Mouse (Mus musculus): ENCODE data around the gene Asprv1.

Gene Asprv1

GRCm38 (mm10) chr6:86615301-86615700 lies 12.7 kb upstream of the Asprv1 start:
- no peak for DNase-seq (ENCODE audit: extremely low read depth, low read depth)

DNA sequence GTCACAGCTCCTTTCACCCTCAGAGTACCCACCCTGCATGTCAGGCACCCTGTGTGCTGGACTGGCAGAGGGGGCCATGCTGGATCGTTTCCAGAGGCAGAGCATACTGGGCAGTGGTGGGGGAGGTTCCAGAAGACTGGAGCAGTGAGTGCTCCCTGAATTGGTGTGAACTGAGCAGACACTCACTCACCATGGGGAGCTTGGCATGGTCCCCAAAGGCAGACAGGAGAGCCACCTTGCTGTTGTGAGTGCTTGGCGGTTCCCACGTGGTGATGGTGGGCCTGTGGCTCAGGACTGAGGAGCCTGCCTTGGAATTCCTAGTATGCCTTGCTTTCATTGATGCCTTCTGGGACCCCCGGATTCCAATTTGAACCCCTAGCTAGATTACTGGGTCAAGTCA lies 4.8 kb upstream of the Asprv1 start:
- no peak for DNase-seq (ENCODE audit: extremely low read depth, low read depth)

DNA sequence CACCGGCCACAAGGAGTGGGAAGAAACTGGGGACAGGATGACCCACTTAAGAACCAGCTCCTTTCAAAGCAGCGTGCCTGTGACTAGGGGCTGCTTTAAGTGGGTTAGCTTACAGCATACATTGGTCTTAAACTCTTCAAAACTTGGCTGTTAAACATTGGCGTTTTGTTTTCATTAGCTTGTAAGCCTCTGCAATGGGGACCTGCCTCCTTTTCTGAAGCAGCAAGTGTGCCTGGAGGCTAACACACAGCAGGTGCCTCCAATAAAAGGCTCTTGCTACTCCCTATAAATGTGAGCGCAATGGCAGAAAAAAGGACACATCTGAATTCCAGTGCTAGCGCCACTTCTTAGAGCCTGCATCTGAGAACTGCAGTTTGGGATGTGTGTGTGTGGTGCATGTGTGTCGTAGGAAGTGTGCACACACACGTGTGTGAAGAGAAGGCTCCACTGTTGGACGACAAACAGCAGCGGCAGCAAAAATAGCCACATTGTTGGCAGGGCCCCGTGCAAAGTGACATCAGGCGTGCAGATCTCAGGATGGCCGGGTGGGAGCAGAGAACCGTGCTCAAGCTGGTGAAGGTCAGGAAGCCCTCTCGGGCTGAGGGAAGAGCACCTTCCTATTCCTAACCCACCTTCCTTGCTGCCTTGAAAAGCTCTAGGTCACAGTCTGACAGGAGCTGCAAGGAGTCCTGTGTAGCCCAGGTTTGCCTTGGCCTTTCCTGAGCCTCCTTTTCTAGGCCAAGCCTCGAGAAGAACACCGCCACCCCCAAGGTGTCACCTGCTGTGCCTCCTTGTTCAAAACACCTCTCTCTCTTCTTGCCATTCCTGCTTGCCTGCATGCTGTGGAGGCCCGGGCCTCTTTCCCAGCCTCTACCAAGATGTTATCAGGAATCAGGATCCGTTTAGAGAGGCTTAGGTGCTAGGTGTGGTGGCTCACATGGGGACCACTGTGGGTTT lies 3.6 kb upstream of the Asprv1 start:
- DNase-seq (ENCODE audit: extremely low read depth, low read depth), result no peak

DNA sequence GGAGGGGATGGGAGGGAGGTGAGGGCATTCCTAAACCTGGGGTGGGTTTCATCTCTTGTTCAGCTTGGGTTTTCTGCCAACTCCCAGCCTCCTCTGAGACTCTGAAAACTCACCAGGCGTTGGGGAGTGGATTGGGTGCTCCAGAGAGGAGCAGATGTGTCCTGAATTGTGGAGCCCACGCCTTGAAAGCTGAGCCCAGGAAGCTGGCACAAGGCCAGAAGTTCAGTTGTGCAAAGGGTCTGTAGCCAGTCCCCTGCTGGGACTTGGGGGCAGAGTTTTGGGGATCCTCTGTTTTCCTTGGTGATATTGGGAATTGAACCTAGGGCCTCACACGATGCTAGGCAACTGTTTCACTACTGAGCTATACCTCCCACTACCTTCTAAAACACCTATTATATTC lies 2.2 kb downstream of the Asprv1 start:
- DNase-seq (ENCODE audit: extremely low read depth, low read depth), result no peak

DNA sequence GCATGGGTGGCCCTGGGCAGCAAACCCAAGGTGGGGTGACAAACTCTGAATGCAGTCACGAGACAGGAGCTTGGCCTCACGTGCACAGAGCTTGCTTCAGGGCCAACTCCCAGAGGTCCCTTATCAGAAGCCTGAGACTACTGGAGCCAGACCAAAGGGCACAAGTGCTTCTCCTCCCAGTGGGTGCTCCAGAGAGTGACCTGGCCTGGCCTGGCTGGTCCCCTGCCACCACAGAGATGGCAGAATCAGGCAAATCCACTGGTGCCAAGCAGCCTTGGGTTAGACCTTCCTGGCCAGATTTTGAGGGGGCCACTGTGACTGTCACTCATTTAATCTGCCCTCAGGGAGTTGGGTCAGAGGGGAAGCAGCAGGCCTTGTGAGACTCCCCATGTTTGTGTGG lies 8.5 kb downstream of the Asprv1 start:
- DNase-seq (ENCODE audit: extremely low read depth, low read depth), result no peak

DNA sequence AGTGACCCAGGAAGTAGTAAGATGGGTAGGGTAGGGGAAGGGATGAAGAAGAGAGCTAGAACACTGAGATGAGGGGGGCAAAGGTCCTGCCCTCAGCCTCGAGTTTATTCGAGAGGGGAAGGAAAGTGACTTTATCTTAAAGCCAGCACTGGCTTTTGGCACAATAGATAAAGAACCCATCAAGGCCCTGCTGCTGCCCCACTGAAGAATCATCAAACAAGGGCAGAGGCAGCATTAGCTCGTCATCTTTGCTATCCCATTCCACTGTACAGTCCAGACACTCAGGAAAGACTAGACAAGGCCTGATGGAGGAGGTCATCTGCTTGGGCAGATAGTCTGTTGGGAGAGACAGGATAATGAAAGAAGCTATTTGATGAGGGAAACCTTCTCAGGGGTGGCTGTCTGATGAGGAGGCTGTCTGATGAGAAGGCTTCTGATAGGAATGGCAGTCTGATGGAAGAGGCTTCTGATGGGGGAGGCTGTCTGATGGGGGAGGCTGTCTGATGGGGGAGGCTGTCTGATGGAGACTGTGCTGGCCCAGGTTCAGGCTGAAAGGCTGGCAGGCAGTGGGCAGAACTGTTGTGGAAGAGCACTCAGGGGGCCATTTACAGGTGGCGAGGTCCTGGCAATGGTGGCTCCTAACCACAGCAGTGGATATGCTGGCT lies 9.3 kb downstream of the Asprv1 start:
- DNase-seq (ENCODE audit: extremely low read depth, low read depth), result peak; percentile 36

DNA sequence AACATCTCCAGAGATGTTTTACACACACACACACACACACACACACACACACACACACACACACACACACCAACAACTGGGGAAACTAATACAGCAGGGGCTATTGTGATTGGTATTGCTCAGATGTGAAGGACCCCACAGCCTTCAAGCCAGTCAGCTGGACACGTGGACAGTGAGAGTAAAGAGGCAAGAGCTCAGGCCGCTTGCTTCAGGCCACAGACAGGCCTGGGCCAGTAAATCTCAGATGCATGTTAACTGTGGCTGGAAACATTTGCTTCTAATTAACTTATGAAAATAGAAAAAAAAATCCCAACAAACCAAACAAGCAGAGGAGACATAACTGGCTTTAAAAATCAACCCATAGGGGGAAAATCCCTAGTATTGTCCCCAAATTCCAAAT lies 9.9 kb downstream of the Asprv1 start:
- no peak for DNase-seq (ENCODE audit: extremely low read depth, low read depth)

GRCm38 (mm10) chr6:86638434-86638833 lies 10.5 kb downstream of the Asprv1 start:
- DNase-seq (ENCODE audit: extremely low read depth, low read depth), result no peak

GRCm38 (mm10) chr6:86639180-86640160 lies 11.5 kb downstream of the Asprv1 start:
- DNase-seq (ENCODE audit: extremely low read depth, low read depth), result peak; percentile 81

DNA sequence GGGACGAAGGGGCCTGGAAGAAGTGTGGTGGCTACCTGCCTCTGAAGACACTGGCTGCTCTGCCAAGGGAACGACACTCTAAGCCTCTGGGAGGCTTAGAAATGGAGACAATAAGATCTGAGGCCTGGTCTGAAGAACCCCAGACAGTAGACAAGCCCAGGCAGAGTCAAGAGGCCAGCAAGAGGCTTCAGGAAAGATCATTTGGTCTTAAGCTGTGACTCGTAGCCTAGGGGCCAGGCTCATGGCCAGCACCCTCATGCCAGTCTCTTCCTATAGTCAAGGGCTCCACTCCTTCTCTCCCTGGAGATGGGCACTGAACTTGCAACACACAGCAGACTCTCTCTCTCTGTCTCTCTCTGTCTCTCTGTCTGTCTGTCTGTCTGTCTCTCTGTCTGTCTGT lies 12.2 kb downstream of the Asprv1 start:
- DNase-seq (ENCODE audit: extremely low read depth, low read depth), result no peak

DNA sequence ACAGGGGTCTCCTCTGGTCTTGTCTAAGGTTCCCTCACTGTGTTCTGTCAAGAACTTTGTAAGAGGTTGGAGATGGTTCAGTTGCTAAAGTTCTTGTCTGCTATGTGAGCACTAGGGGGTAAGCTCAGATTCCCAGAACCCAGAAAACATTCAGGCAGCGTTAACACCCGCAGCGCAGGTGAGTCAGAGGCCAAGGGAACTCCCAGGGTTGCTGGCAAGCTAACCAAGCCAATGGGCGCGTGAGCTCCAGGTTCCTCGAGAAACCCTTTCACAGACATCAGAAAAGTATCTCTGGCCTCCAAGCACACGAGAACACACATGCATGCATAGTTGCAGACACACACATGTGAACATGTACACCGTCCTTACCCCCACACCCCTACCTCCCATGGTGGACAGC lies 12.8 kb downstream of the Asprv1 start:
- DNase-seq (ENCODE audit: extremely low read depth, low read depth), result no peak

DNA sequence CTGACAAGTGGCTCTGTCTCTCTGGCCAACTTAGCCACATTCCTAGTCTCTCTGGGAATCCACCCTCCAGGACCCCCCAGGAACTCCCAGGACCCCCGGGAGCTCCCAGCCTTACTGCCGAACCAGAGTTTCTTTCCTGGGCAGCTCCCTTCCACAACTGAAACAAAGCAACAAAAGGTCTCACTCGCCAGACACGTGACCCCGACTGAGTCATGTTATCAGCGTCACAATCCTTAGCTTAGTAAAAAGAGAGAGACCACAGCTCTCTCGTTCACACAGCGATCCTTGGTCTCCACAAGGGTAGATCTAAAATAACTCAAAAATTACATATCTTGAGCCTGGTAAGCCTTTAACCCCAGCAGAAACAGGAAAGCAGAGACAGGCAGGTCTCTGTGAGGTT lies 13.8 kb downstream of the Asprv1 start:
- DNase-seq (ENCODE audit: extremely low read depth, low read depth), result no peak

DNA sequence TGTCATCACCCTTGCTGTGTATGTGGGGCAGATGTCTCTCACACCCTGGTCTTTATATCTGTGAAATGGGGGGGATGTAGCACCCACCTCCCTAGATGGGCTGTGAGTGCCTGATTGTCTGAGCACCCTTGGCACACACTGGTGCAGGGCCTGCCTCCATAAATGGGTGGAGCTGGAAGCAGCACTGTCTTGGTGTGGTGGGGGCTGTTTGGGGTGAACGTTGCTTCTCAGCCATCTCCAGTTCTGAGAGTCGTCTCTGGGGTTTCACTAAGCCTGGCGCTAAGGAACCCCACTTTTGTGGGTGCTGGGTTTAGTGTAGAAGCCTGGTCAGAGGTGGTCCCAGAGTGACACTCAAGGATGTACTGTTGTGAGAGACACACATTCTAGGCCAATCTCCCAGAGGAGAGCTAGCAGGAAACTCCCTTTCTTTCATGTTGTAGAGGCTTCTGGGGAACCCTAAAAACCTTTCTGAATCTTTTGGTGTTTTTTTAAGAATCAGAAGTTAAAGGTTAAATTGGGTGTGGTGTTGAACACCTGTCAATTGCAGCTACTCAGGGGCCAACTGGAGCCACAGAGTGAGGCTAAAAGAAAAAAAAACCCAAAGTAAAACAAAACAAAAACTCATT lies 16.9 kb downstream of the Asprv1 start:
- no peak for DNase-seq (ENCODE audit: extremely low read depth, low read depth)

DNA sequence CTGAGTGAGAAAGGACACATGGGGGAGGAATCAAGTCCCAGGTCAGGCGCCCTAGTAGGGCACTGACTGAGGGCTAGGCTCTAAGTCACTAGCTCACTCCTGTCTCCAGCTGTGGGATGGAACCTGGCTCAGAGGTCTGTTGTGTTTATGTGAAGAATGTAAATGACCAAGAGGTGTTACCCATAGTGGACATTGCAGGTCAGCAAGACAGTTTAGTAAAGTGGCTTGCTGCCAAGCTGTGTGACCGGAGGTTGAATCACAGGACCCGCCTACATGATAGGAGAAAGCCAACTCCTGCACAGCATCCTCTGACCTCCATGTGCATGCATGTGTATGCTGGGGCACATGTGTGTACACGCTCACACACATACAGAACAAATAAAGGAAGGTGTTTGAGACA lies 17.6 kb downstream of the Asprv1 start:
- DNase-seq (ENCODE audit: extremely low read depth, low read depth), result no peak

DNA sequence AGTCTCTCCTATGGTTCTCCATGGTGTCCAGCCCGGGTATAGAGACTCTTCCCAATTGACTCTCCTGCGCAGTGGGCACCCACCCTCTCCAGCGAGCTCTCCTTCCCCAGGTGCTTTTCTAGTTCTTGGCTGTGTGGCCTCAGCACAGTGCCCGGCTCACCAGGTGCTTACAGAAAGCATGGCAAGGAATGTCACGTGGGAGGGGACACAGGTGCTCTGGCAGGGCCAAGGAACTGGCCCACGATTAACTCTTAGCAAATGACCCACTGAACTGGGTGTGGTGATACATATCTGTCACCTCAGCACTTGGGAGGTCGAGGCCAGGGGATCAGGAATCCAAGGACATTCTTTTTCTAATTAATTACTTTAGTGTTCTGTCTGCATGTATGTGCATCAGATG lies 18.2 kb downstream of the Asprv1 start:
- DNase-seq (ENCODE audit: extremely low read depth, low read depth), result no peak

DNA sequence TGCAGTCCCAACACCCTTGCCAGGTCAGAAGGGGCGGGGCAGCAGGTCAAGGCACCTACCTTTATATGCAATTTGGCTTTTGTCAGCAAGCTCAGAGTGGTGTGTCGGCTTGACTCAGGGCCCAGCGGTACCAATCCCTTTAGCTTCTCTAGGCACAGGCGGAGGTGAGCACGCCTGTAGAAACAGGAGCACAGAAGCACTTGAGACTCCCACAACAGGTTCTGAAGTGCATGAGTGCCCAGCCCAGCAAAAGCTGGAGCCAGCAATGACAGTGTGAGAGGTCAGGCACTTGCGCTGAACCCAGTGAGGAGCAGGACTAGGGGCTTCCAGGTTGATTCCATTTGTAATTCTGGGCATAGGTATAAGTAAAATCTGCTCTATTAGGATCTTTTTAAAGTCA lies 25.1 kb downstream of the Asprv1 start:
- no peak for DNase-seq (ENCODE audit: extremely low read depth, low read depth)

GRCm38 (mm10) chr6:86654270-86654916 lies 26.4 kb downstream of the Asprv1 start:
- DNase-seq (ENCODE audit: extremely low read depth, low read depth), result no peak

DNA sequence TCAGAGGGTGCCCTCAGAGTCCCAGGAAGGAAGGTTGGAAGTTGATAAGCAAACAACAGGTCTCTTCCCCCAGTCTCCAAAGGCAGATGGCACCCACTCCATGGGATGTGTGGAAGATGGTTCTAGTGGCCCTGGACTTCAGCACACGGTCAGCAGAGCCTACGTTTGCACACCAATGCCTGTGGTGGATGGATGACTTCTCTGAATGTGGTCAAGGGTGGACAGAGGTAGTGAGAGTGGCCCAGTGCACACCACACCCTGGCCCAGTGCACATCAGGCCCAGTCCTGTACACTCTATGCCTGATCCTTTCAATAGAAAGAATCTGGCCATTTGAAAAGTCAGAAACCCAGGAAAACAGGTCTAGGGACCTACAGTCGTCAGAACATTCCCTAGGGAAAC lies 30.5 kb downstream of the Asprv1 start:
- no peak for DNase-seq (ENCODE audit: extremely low read depth, low read depth)

DNA sequence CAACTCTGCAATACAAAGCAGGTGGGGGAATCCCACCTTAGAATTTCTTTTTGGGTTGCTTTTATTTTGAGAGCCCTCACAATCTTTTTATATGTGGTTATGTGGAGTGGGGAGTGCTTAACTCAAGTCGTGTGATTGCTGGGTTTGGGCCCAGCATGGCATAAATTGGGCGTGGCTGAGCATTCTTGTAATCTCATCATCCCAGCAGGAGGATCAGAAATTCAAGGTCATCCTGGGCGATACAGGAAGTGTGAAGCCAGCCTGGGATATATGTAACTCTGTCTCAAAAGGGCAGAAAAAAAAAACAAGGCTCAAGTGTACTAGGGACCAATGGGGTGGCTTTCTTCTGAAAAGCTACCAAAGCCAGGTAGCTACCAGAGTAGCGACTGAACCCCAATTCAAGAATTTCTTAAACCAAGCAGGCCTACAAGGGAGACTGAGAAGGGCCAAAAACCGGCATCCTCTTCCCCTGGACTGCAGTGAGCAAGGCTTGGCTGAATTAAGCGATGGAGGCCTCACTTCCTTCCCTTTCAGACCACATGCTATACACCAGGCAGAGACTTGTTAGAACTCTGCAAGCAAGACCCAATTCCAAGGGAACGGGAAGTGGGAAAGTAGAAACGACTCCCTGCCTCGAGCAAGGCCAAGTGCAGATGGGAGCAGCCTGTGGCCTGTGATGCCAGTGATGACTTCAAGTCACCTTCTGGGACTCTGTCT lies 32.4 kb downstream of the Asprv1 start:
- DNase-seq (ENCODE audit: extremely low read depth, low read depth), result no peak

GRCm38 (mm10) chr6:86665076-86665475 lies 37.1 kb downstream of the Asprv1 start:
- no peak for DNase-seq (ENCODE audit: extremely low read depth, low read depth)

Data from MEL-GATA-1-ER (cell line).